Mouse (Mus musculus) liver, postnatal 0 days (tissue): Measurements from ENCODE around the gene Myog.

Experiments used
- CTCF ChIP-seq: sonication (generic); IDR thresholded peaks from 2 replicates; pipeline ENCODE4 v1.5.1; 2016; ENCODE audit warnings: antibody characterized with exemption, low read depth
- EP300 ChIP-seq: IDR thresholded peaks from 2 replicates; pipeline ENCODE4 v1.6.1; 2016; ENCODE audit warnings: antibody characterized with exemption, low read depth, mild to moderate bottlenecking

DNA sequence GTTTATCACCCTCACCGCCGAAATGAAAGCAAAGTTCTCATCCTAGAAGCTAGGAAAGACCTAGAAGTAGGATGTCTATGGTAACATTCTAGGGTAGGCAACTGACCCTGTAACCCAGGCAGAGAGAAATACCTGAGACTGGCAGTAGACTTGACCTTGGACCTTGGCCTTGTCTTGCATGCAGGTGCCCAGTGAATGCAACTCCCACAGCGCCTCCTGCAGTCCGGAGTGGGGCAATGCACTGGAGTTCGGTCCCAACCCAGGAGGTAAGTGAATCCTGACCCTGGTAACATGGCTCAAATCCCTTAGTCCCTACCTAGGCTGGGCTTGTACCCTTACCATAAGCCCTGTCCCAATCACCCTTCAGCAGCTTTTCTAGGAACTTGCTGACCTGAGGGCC, 1.1 kb downstream of the Myog start:
- TF ChIP-seq CTCF (peak; percentile 58), EP300 (no peak)
